Mouse (Mus musculus) Patski (cell line): ENCODE results near the gene Zbtb38. TPM values are rescaled to one million over a fixed set of nuclear protein-coding genes. Genes with fewer than 3 reads are reported as not detected.

Experiments used
- ATAC-seq: fragments of 100-300 bp; one replicate; pipeline ENCODE4 v1.8.0; 2021
- CTCF ChIA-PET: fragments of 350-600 bp; sonication (Branson Sonifier 250); formaldehyde crosslinking; loops from one replicate; lab custom pipeline; 2022; ENCODE audit warnings: inconsistent platforms; lab: Charles Lee
- POLR2A ChIA-PET: fragments of 350-600 bp; sonication (Branson Sonifier 250); formaldehyde crosslinking; loops from one replicate; lab custom pipeline; 2022; ENCODE audit warnings: antibody characterized with exemption, inconsistent platforms; lab: Charles Lee
- DNase-seq: peaks from one replicate; pipeline ENCODE4 v3.0.0-alpha.2; 2011; ENCODE audit warnings: low read depth, low spot score
- H3K27me3 ChIP-seq: fragments of 371-371 bp; one replicate; pipeline ENCODE4 v1.5.1; 2021
- CTCF ChIP-seq: fragments of 100-300 bp; IDR thresholded peaks from one replicate; pipeline ENCODE4 v1.5.1; 2021
- in situ Hi-C: fragments of 300-500 bp; cut with MboI; formaldehyde crosslinking; loops from 3 replicates; pipeline ENCODE4 v1.11.1; 2018; ENCODE audit warnings: low pct_unique_long_range_greater_than_20kb, mixed read lengths
- polyA plus RNA-seq: library from polyadenylated mRNA; unstranded; gene quantifications from one replicate; pipeline ENCODE4 v1.2.3, GENCODE M21; 2021

Zbtb38 gene
- polyA plus RNA-seq, 1 experiment from 2014 or later = 59.2 TPM

DNA sequence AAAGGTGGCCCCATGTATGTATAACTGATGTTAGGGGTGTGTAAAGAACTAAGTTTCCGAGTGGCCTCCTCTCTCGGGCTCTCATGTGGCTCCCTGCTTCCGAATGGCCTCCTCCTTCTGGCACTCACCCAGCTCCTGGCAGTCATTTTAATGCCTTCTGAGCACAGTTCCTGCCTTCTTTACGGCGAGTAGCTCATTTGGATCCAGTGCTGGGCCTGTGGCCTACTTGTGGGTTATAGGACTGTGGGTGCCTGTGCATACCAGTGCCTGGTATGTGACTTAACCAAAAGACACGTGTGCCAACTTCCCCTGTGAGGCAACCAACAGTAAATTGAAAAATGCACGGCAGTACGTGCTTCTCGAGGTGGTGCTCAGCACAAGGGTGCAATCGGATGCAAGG lies 50.7 kb downstream of the Zbtb38 start:
- in situ Hi-C loops = no loop called here
- ChIA-PET CTCF (no interaction called here), POLR2A (no interaction called here)
- TF ChIP-seq CTCF = no peak
- DNase-seq = no peak
- H3K27me3 ChIP-seq = no peaks in the 10 kb centered on the region
- ATAC-seq = no peak

GRCm38 (mm10) chr9:96699276-96700035 lies 53.2 kb downstream of the Zbtb38 start:
- no peak for ATAC-seq
- H3K27me3 ChIP-seq = no peaks in the 10 kb centered on the region
- CTCF ChIA-PET = no interaction called here
- in situ Hi-C loops = no loop called here
- POLR2A ChIA-PET = interaction anchor here (0.6 kb wide), 1 partner anchor 14 kb away, joined by 6 read pairs; no protein-coding TSS in a partner anchor
- TF ChIP-seq CTCF = peak; percentile 68
- no peak for DNase-seq

DNA sequence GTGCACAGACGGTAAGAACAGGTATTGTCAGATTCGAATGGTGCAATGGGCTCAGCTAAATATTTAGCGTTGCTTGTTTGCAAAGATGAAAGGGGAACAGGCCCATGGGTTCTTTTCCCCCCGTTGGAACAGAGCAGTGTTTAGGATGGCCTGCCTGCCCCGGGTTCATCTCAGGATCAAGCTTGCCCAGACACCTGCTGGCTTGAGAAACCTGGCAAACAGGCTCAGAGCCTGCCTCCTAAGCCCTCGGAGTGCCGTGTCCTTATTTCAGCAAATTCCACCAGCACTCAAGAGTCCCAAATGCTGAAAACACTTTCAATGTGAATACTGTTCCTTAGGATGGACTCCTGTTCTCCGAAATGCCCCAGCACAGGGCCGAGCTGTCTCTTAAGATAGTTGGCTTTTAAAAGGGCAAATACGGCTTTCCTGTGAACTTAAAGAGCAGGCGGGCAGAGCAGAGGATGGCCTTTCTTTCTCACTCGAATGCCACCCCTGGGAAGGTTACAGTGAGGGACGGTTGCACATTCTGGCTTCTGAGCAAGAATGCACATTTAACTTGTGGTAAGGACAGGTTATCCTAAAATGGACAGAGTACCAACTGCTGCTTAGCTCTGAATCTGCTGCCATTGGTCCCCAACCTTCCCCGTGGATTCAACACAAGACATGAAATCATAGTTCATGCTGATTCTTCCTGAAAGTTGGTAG lies 55.7 kb downstream of the Zbtb38 start:
- DNase-seq = no peak
- ChIA-PET CTCF (interaction anchor here (0.8 kb wide), 1 partner anchor 12 kb away, joined by 3 read pairs; no protein-coding TSS in a partner anchor), POLR2A (no interaction called here)
- TF ChIP-seq CTCF = no peak
- in situ Hi-C loops = no loop called here
- ATAC-seq = no peak
- no peaks in the 10 kb centered on the region for H3K27me3 ChIP-seq

DNA sequence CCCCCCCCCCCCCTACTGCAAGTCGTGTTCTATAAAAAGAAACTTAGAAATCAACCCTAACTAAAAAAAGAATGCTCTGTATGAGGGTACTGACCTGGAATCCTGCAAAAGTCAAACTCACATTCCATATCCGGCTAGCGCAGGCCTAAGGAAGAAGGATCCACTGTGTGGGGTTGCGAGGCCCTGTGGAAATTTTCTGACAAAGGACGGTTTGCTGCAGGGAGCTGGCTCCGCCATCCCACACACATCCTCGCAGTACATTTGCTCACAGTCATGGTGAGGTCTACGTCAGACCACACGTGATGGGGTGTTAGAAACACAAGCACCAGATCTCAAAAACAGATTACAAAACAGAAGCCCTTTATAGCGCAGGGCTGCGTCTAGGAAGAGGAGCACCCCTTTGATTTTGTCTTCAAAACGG lies 56.5 kb downstream of the Zbtb38 start:
- H3K27me3 ChIP-seq = no peaks in the 10 kb centered on the region
- TF ChIP-seq CTCF = no peak
- POLR2A ChIA-PET = interaction anchor here (0.7 kb wide), 1 partner anchor 530 kb away, joined by 4 read pairs; no protein-coding TSS in a partner anchor
- CTCF ChIA-PET = interaction anchor here (0.7 to 0.8 kb wide), 2 partner anchors 11 to 16 kb away, joined by 3 read pairs; no protein-coding TSS in a partner anchor
- in situ Hi-C loops = no loop called here
- DNase-seq = no peak
- no peak for ATAC-seq

GRCm38 (mm10) chr9:96690461-96690863 lies 62.2 kb downstream of the Zbtb38 start:
- H3K27me3 ChIP-seq = no peaks in the 10 kb centered on the region
- ATAC-seq = no peak
- ChIA-PET POLR2A (no interaction called here), CTCF (no interaction called here)
- no peak for TF ChIP-seq CTCF
- in situ Hi-C loops = no loop called here
- no peak for DNase-seq

- no peaks in the 10 kb centered on the region for H3K27me3 ChIP-seq
- TF ChIP-seq CTCF = no peak
- ChIA-PET POLR2A (no interaction called here), CTCF (interaction anchor here (1.0 kb wide), 1 partner anchor 18 kb away, joined by 3 read pairs; no protein-coding TSS in a partner anchor)
- in situ Hi-C loops = no loop called here
- ATAC-seq = no peak
- DNase-seq = no peak
Measured at GRCm38 (mm10) chr9:96689076-96689475, 63.6 kb downstream of the Zbtb38 start.

DNA sequence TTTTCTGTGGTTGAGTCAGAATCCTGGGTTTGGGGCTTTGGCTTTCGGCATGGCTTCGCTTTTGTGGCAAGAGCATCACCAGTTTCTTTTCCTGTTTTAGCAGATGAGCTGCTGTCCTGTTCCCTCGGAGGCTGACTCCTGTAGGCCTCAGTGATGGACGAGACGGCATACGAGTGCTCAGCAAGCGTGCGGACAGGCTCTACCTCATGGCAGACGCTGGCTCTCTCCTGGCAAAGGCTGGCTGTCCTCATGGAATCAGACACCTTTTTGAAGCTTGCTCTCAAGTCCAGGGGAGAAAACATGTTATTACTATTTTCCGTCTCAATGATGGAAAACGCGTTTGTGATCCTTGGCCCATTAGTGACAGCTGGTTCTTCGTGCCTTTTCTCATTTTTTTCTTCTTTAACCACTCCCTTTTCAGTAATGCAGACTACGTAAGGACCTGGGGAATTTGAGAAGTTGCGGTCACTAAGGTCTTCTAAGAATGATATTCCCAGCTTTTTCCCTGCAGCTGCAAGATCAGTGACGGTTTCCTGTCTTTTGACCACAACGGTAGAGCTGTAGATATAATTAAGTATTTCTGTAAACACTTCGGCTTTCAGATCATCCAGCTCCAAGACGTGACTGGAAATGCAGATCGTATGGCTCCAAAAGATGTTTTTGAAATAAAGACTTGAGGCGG lies 64.3 kb downstream of the Zbtb38 start:
- ATAC-seq (no peak), DNase-seq (no peak)
- no peak for TF ChIP-seq CTCF
- in situ Hi-C loops = no loop called here
- CTCF ChIA-PET = interaction anchor here (1.0 kb wide), 2 partner anchors 13 to 17 kb away, joined by 3 read pairs; no protein-coding TSS in a partner anchor
- POLR2A ChIA-PET = interaction anchor here (0.7 to 1.1 kb wide), 2 partner anchors 10 to 99 kb away, joined by 3 read pairs; no protein-coding TSS in a partner anchor
- no peaks in the 10 kb centered on the region for H3K27me3 ChIP-seq

- no peak for DNase-seq
- in situ Hi-C loops = no loop called here
- H3K27me3 ChIP-seq = no peaks in the 10 kb centered on the region
- ChIA-PET POLR2A (interaction anchor here (0.7 to 1.1 kb wide), 2 partner anchors 10 to 100 kb away, joined by 3 read pairs; no protein-coding TSS in a partner anchor), CTCF (interaction anchor here (0.6 to 1.0 kb wide), 2 partner anchors 12 to 130 kb away, joined by 3 read pairs; no protein-coding TSS in a partner anchor)
- ATAC-seq = no peak
- no peak for TF ChIP-seq CTCF
Measured at GRCm38 (mm10) chr9:96687591-96688186, 64.9 kb downstream of the Zbtb38 start.

DNA sequence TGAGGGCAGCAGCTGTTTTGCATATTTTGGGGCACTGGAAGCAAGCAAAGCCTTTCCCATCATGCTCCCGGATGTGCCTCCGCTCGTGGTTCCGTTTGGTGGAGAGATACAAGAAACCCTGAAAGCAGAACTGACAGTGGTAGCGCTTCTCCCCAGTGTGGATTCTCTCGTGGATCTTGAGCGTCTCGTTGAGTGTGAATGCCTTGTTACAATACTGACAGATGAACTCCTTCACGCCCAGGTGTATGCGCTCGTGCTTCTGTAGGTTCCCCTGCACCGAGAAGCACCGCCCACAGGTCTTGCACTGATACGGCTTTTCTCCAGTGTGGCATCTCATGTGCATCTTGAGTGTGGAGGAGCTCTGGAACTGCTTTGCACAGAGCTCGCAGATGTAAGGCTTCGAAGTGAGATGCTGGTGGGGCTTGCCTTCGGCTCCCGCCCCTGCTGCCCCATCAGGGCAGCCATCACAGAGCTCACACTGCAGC lies 67.0 kb downstream of the Zbtb38 start:
- H3K27me3 ChIP-seq = no peaks in the 10 kb centered on the region
- DNase-seq (no peak), ATAC-seq (no peak)
- ChIA-PET CTCF (interaction anchor here (1.2 to 1.5 kb wide), 2 partner anchors 11 to 16 kb away, joined by 3 read pairs; no protein-coding TSS in a partner anchor), POLR2A (interaction anchor here (0.6 kb wide), 1 partner anchor 14 kb away, joined by 6 read pairs; no protein-coding TSS in a partner anchor)
- in situ Hi-C loops = no loop called here
- TF ChIP-seq CTCF = no peak
